Mouse (Mus musculus): ENCODE measurements around the gene Arl14. TPM values are rescaled to one million over a fixed set of nuclear protein-coding genes. Genes with fewer than 3 reads are reported as not detected.
"Not testable (repeated sequence)": the region's sequence is repeated elsewhere in the genome, so short reads cannot be mapped to it uniquely, and the experiment has no call there.

The Arl14 gene
- polyA plus RNA-seq, 1 experiment from 2014 or later, result not detected

GRCm38 (mm10) chr3:69225019-69225418, 2.8 kb downstream of the Arl14 start:
- DNase-seq (ENCODE audit: low spot score), result no peak
- no peak overlapping the region for H3K4me3 ChIP-seq

GRCm38 (mm10) chr3:69226496-69226895, 4.3 kb downstream of the Arl14 start:
- Histone ChIP-seq H3K4me3 (no peak overlapping the region), H3K27me3 (ENCODE audit: low read depth, poor library complexity, severe bottlenecking) (no peaks in the 10 kb centered on the region), H3K4me1 (no peaks in the 10 kb centered on the region), H3K36me3 (no peaks in the 10 kb centered on the region), H3K9me3 (replicated peaks) (no peaks in the 10 kb centered on the region), H3K27ac (no peak overlapping the region)
- WGBS, result 57% methylated on average over 2 of the region's 2 CpGs
- DNase-seq (ENCODE audit: low spot score), result no peak

More at GRCm38 (mm10) chr3:69225019-69225418, 2.8 kb downstream of the Arl14 start:
- Histone ChIP-seq H3K27me3 (ENCODE audit: low read depth, poor library complexity, severe bottlenecking) (no peaks in the 10 kb centered on the region), H3K27ac (no peak overlapping the region), H3K36me3 (no peaks in the 10 kb centered on the region), H3K4me1 (no peaks in the 10 kb centered on the region), H3K9me3 (replicated peaks) (no peaks in the 10 kb centered on the region)

GRCm38 (mm10) chr3:69228002-69228401, 5.8 kb downstream of the Arl14 start:
- 88% methylated on average over 1 of the region's 1 CpGs for WGBS
- Histone ChIP-seq H3K27me3 (ENCODE audit: low read depth, poor library complexity, severe bottlenecking) (no peaks in the 10 kb centered on the region), H3K9me3 (replicated peaks) (no peaks in the 10 kb centered on the region), H3K27ac (no peak overlapping the region), H3K4me3 (no peak overlapping the region), H3K4me1 (no peaks in the 10 kb centered on the region), H3K36me3 (no peaks in the 10 kb centered on the region)
- no peak for DNase-seq (ENCODE audit: low spot score)

- Histone ChIP-seq H3K9me3 (replicated peaks) (no peaks in the 10 kb centered on the region), H3K27me3 (ENCODE audit: low read depth, poor library complexity, severe bottlenecking) (no peaks in the 10 kb centered on the region), H3K27ac (no peak overlapping the region), H3K4me3 (no peak overlapping the region), H3K36me3 (no peaks in the 10 kb centered on the region), H3K4me1 (0 out of 2 replicates have a peak, but pooled peaks cover 4% of the 10 kb centered on the region)
- DNase-seq (ENCODE audit: low spot score), result no peak
- 85% methylated on average over 14 of the region's 14 CpGs for whole genome bisulfite sequencing
These were observed 9.4 kb downstream of the Arl14 start for GRCm38 (mm10) chr3:69231522-69232138.

GRCm38 (mm10) chr3:69233552-69234189, 11.5 kb downstream of the Arl14 start:
- not testable (repeated sequence) for H3K36me3 ChIP-seq; H3K4me3 ChIP-seq; H3K27ac ChIP-seq; DNase-seq (ENCODE audit: low spot score); H3K4me1 ChIP-seq; H3K9me3 ChIP-seq (replicated peaks); H3K27me3 ChIP-seq (ENCODE audit: low read depth, poor library complexity, severe bottlenecking)
- 91% methylated on average over 10 of the region's 10 CpGs for WGBS

GRCm38 (mm10) chr3:69234525-69234924, 12.3 kb downstream of the Arl14 start:
- H3K27me3 ChIP-seq (ENCODE audit: low read depth, poor library complexity, severe bottlenecking), result no peaks in the 10 kb centered on the region
- 0 out of 2 replicates have a peak, but pooled peaks cover 4% of the 10 kb centered on the region for H3K4me1 ChIP-seq
- no peaks in the 10 kb centered on the region for H3K9me3 ChIP-seq (replicated peaks)
- no peak for DNase-seq (ENCODE audit: low spot score)
- H3K4me3 ChIP-seq, result no peak overlapping the region
- no peaks in the 10 kb centered on the region for H3K36me3 ChIP-seq
- 94% methylated on average over 1 of the region's 1 CpGs for WGBS
- no peak overlapping the region for H3K27ac ChIP-seq

- Histone ChIP-seq H3K4me3 (no peak overlapping the region), H3K4me1 (0 out of 2 replicates have a peak, but pooled peaks cover 4% of the 10 kb centered on the region), H3K27me3 (ENCODE audit: low read depth, poor library complexity, severe bottlenecking) (no peaks in the 10 kb centered on the region), H3K27ac (no peak overlapping the region), H3K9me3 (replicated peaks) (no peaks in the 10 kb centered on the region), H3K36me3 (no peaks in the 10 kb centered on the region)
- no peak for DNase-seq (ENCODE audit: low spot score)
- 89% methylated on average over 3 of the region's 3 CpGs for WGBS
These were observed 13.6 kb downstream of the Arl14 start for GRCm38 (mm10) chr3:69235806-69236205.

- no peak overlapping the region for H3K27ac ChIP-seq
- no peaks in the 10 kb centered on the region for H3K27me3 ChIP-seq (ENCODE audit: low read depth, poor library complexity, severe bottlenecking)
- no peaks in the 10 kb centered on the region for H3K9me3 ChIP-seq (replicated peaks)
- no peaks in the 10 kb centered on the region for H3K36me3 ChIP-seq
- WGBS, result 92% methylated on average over 12 of the region's 12 CpGs
- H3K4me3 ChIP-seq, result no peak overlapping the region
- no peak for DNase-seq (ENCODE audit: low spot score)
- 0 out of 2 replicates have a peak, but pooled peaks cover 4% of the 10 kb centered on the region for H3K4me1 ChIP-seq
These were observed 14.3 kb downstream of the Arl14 start for GRCm38 (mm10) chr3:69236491-69236890.

- H3K27me3 ChIP-seq (ENCODE audit: low read depth, poor library complexity, severe bottlenecking), result no peaks in the 10 kb centered on the region
- 53% methylated on average over 12 of the region's 12 CpGs for WGBS
- no peaks in the 10 kb centered on the region for H3K9me3 ChIP-seq (replicated peaks)
- H3K27ac ChIP-seq, result no peak overlapping the region
- no peaks in the 10 kb centered on the region for H3K36me3 ChIP-seq
- peak; percentile 65 for DNase-seq (ENCODE audit: low spot score)
- no peak overlapping the region for H3K4me3 ChIP-seq
- H3K4me1 ChIP-seq, result 0 out of 2 replicates have a peak, but pooled peaks cover 4% of the 10 kb centered on the region
These were observed 16.1 kb downstream of the Arl14 start for GRCm38 (mm10) chr3:69238141-69238851.

- 86% methylated on average over 5 of the region's 5 CpGs for WGBS
- Histone ChIP-seq H3K27me3 (ENCODE audit: low read depth, poor library complexity, severe bottlenecking) (no peaks in the 10 kb centered on the region), H3K36me3 (no peaks in the 10 kb centered on the region), H3K27ac (no peak overlapping the region), H3K4me3 (no peak overlapping the region), H3K4me1 (0 out of 2 replicates have a peak, but pooled peaks cover 4% of the 10 kb centered on the region), H3K9me3 (replicated peaks) (no peaks in the 10 kb centered on the region)
- no peak for DNase-seq (ENCODE audit: low spot score)
These were observed 17.0 kb downstream of the Arl14 start for GRCm38 (mm10) chr3:69239246-69239645.

GRCm38 (mm10) chr3:69241020-69241419, 18.8 kb downstream of the Arl14 start:
- no peaks in the 10 kb centered on the region for H3K27me3 ChIP-seq (ENCODE audit: low read depth, poor library complexity, severe bottlenecking)
- no peaks in the 10 kb centered on the region for H3K4me1 ChIP-seq
- no peaks in the 10 kb centered on the region for H3K9me3 ChIP-seq (replicated peaks)
- no peak for DNase-seq (ENCODE audit: low spot score)
- H3K36me3 ChIP-seq, result no peaks in the 10 kb centered on the region
- H3K4me3 ChIP-seq, result no peak overlapping the region
- no peak overlapping the region for H3K27ac ChIP-seq
- 80% methylated on average over 1 of the region's 1 CpGs for WGBS

- Histone ChIP-seq H3K27me3 (ENCODE audit: low read depth, poor library complexity, severe bottlenecking) (no peaks in the 10 kb centered on the region), H3K4me3 (no peak overlapping the region)
These were observed 31.1 kb downstream of the Arl14 start for GRCm38 (mm10) chr3:69253096-69253866.

More at GRCm38 (mm10) chr3:69253096-69253866, 31.1 kb downstream of the Arl14 start:
- 95% methylated on average over 17 of the region's 17 CpGs for WGBS
- no peaks in the 10 kb centered on the region for H3K9me3 ChIP-seq (replicated peaks)
- no peaks in the 10 kb centered on the region for H3K4me1 ChIP-seq
- DNase-seq (ENCODE audit: low spot score), result no peak
- H3K36me3 ChIP-seq, result no peaks in the 10 kb centered on the region
- H3K27ac ChIP-seq, result no peak overlapping the region

Data from limb, embryonic 10.5 days (tissue).